Mouse (Mus musculus): ENCODE measurements around the gene Rwdd2b. TPM values are rescaled to one million over a fixed set of nuclear protein-coding genes. Genes with fewer than 3 reads are reported as not detected.
A peak's percentile ranks its signal among the peaks of the same experiment; 100 is the strongest.

Gene Rwdd2b
- total RNA-seq (2015; ENCODE audit: low replicate concordance) = 0.38 and 3.3 TPM in 2 replicates
- 1.7 and 3.0 TPM in 2 replicates for total RNA-seq (2017; ENCODE audit: low replicate concordance)

GRCm38 (mm10) chr16:87440184-87440686, at the start of gene Rwdd2b:
Rwdd2b (minus strand) TSS chr16:87440573.
- peak; percentile 97 for ATAC-seq (replicated peaks; ENCODE audit: low FRiP score, poor library complexity, severe bottlenecking)

DNA sequence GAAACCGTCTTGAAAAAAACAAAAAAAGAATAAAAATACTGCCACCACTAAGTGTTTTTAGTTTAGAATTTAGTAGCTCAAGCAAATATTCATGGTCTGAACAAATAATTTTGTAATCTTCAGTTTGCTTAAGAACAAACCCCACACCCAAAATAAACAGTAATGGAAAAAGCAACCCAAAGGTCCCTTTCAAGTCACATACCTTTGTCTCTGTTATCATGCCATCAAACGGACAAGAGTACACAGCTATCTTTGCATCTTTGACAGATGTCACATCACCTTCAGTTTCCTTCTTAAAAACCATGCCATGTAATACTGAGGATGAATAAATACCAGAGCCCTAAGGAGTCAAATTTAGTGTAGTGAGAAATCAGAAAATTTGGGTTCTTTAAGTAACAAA, 48.2 kb upstream of the Rwdd2b start:
- ATAC-seq (replicated peaks; ENCODE audit: low FRiP score, poor library complexity, severe bottlenecking) = no peak

GRCm38 (mm10) chr16:87486739-87487138, 46.4 kb upstream of the Rwdd2b start:
- ATAC-seq (replicated peaks; ENCODE audit: low FRiP score, poor library complexity, severe bottlenecking) = no peak

- ATAC-seq (replicated peaks; ENCODE audit: low FRiP score, poor library complexity, severe bottlenecking) = no peak
These were observed 44.0 kb upstream of the Rwdd2b start for GRCm38 (mm10) chr16:87484367-87484766.

- no peak for ATAC-seq (replicated peaks; ENCODE audit: low FRiP score, poor library complexity, severe bottlenecking)
These were observed 30.2 kb upstream of the Rwdd2b start for GRCm38 (mm10) chr16:87470579-87470978.

- no peak for ATAC-seq (replicated peaks; ENCODE audit: low FRiP score, poor library complexity, severe bottlenecking)
These were observed 18.4 kb upstream of the Rwdd2b start for GRCm38 (mm10) chr16:87458752-87459151.

DNA sequence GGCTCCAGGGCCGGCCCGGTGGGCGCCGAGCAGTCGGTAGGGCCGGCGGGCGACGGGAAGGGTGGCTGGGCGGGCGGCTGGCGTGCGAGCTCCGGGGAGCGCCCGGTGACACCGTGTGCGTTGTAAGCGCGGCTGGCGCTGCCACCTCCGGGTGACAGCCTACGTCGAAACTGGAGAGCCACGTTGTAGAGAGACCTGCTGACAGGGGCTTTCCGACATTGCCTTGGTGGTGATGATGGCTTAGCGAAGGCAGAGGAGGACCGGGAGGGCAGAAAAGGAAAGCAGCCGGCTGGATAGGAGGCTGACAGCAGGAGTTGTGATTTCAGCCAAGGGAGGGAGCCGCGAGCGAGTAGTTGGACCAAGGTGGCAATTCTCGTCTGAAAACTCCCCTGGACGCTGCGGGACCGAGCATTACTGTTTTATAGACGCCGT, 14.8 kb upstream of the Rwdd2b start:
- peak; percentile 76 for ATAC-seq (replicated peaks; ENCODE audit: low FRiP score, poor library complexity, severe bottlenecking)

GRCm38 (mm10) chr16:87454419-87455179, 14.2 kb upstream of the Rwdd2b start, which contains the start of gene Usp16:
Usp16 (plus strand) TSS chr16:87454703.
- ATAC-seq (replicated peaks; ENCODE audit: low FRiP score, poor library complexity, severe bottlenecking) = peak; percentile 98

GRCm38 (mm10) chr16:87453226-87453625, 12.9 kb upstream of the Rwdd2b start:
- no peak for ATAC-seq (replicated peaks; ENCODE audit: low FRiP score, poor library complexity, severe bottlenecking)

DNA sequence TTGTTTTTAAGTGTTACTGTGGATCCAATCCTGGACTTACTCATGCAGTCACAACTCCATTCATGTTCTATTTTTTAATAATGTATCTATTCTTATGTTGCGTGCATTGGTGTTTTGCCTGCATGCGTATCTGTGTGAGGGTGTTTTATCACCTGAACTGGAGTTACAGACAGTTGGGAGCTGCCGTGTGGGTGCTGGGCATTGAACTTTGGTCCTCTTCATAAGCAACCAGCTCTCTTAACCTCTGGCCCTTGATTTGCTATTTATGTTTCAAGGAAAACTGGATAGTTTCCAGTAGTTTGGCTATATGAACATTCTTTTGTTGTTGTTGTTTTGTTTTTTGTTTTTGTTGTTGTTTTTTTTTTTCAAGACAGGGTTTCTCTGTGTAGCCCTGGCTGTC, 5.2 kb upstream of the Rwdd2b start:
- no peak for ATAC-seq (replicated peaks; ENCODE audit: low FRiP score, poor library complexity, severe bottlenecking)

DNA sequence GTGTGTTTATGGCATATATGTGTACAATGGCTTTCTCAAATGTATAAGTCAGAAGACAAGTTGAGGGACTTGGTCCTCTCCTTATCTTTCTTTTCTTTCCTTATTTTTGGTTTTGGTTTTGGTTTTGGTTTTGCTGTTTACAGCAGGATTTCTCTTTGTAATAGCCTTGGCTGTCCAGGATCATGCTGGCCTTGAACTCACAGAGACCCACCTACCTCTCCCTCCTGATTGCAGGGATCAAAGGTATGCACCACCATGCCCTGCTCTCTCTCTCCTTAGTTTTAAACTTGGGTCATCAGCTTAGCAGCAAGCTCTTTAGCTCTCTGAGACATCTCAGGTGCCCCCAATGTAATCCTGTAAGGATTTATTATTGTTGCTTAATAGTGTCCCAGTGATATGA, 4.7 kb upstream of the Rwdd2b start:
- no peak for ATAC-seq (replicated peaks; ENCODE audit: low FRiP score, poor library complexity, severe bottlenecking)

GRCm38 (mm10) chr16:87444071-87444470, 3.7 kb upstream of the Rwdd2b start:
- no peak for ATAC-seq (replicated peaks; ENCODE audit: low FRiP score, poor library complexity, severe bottlenecking)

- no peak for ATAC-seq (replicated peaks; ENCODE audit: low FRiP score, poor library complexity, severe bottlenecking)
These were observed 2.9 kb upstream of the Rwdd2b start for GRCm38 (mm10) chr16:87443245-87443644.

- no peak for ATAC-seq (replicated peaks; ENCODE audit: low FRiP score, poor library complexity, severe bottlenecking)
These were observed 1.9 kb upstream of the Rwdd2b start for GRCm38 (mm10) chr16:87442291-87442690.

DNA sequence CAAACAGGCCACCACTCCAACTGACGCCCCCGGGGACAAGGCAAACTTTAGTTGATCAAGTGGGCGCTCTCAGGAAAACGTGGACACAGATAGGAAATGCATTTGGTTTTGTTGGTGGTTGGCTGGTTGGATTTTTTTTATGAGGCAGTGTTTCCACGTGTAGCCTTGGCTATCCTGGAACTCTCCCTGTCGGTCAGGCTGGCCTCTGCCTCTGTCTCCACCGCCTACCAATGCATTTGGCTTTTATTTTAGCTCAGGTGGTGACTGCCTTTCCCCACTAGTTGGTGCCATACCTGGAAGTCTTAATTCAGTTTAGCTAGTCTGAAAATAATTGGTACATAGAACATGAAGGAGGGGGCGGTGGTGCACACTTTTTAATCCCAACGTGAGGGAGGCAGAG, 716 bp upstream of the Rwdd2b start:
- ATAC-seq (replicated peaks; ENCODE audit: low FRiP score, poor library complexity, severe bottlenecking) = 0 out of 2 replicates have a peak, but pooled peaks have one; percentile 39

DNA sequence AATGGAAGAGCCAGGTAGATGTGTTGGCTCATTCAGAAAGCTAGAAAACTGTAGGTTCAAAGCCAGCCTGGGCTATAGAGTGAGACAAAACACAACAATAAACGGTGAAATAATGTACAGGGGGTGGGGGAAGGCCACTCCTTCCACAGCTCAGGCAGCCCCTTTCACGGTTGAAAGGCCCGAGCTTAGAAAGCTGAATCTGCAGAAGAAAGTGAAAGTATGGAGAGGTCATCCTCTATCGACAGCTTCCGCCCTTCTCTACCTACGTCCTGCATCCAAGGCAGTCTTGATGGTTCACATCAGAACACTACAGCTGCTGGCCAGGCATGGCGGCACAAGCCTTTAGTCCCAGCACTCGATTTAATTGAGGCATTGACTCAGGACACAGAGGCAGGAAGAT, 1.7 kb downstream of the Rwdd2b start:
- ATAC-seq (replicated peaks; ENCODE audit: low FRiP score, poor library complexity, severe bottlenecking) = no peak

DNA sequence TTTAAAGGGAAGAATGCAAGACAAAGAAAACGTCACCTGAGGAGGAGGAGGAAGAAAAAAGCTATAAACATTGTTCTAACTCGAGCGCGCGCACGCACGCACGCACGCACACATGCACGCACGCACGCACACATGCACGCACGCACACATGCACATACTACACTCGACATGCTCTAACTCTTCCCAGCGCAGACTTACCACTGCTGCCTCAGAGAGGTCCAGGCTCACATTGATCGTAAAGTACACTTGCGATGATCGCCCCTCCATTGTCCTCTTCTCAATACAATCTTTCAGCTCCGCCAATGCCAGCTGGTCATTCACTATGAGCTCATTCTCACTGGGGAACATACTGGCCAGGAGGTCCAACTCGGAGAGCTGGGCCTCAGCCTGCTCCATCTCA, 3.3 kb downstream of the Rwdd2b start:
- no peak for ATAC-seq (replicated peaks; ENCODE audit: low FRiP score, poor library complexity, severe bottlenecking)

DNA sequence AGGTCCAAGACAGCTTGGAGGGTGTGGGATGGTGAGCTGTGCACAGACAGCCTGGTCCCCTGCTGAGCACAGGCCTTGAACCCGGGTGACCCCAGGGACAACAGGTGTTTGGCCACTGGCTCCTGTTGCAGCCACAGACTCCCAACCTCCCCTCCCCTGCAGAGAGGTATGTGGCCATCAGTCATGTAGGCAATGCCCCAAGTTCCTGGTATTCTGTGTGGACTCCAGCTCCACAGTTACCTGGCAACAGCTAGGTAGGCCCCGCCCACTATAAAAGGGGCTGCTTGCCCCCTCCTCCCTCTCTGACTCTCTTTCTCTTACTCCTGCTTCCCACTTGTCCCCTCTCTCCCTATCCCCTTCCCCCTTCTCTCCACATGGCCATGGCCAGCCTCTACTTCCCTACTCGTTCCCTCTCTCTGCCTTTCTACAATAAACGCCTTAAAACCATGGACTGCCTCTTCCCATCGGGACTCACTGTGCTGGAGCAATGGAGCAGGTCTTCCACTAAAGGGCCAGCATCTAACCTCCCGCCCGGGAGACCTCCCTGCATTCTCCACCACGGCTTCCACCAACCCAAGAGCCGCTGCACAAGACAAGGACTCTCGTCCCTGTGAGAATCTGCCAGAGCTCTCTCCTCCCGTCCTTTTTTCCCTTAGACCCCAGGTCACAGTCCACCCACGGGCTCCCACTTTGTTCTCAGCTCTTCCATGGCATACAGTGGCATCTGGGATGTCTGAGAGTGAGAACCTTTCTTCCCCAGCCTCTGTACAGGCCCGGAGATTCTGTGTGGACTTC, 4.8 kb downstream of the Rwdd2b start:
- no peak for ATAC-seq (replicated peaks; ENCODE audit: low FRiP score, poor library complexity, severe bottlenecking)

- no peak for ATAC-seq (replicated peaks; ENCODE audit: low FRiP score, poor library complexity, severe bottlenecking)
These were observed 5.4 kb downstream of the Rwdd2b start for GRCm38 (mm10) chr16:87434946-87435345.

DNA sequence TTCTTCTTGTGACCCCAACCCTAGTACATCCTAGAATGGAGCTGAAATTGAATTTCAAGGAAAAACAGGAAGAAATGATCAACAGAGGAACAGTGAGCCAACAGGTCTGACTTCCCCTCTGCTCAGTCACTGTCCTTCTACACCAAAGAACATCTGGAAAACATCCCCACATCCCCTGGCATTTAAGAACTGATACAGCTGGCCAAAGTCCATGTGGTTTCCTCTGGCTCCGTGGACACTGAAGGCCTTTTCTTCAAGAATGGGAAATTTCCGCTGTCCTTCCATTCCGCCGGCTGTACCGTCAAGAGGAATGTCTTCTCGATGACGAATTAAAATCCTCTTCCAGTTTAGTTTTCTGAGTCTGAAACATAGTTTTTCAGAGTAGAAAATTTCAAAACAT, 6.1 kb downstream of the Rwdd2b start:
- no peak for ATAC-seq (replicated peaks; ENCODE audit: low FRiP score, poor library complexity, severe bottlenecking)
